Mouse (Mus musculus) c-Kit-positive CD71-positive TER-119-positive erythroid progenitor cells, embryonic 14.5 days (primary cell): Measurements from ENCODE around the gene Tmbim1.
"Not testable (repeated sequence)": the region's sequence is repeated elsewhere in the genome, so short reads cannot be mapped to it uniquely, and the experiment has no call there.

ENCODE experiments used
- DNase-seq: peaks from one replicate; pipeline ENCODE4 v3.0.0-alpha.2; 2013; ENCODE audit warnings: low spot score

Gene Tmbim1

DNA sequence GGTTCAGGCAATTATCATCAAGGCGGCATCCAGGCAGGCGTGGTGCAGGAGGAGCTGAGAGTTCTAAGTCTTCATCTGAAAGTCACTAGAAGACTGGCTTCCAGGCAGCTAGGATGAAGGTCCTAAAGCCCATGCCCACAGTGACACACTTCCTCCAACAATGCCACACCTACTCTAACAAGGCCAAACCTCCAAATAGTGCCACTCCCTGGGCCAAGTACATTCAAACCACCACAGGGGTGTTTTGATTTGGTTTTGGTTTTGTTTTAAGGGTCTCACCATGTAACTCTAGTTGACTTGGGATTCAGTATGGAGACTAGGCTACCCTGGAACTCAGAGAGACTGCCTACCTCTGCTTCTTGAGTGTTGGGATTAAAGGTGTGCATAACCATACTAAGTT is at the start of gene Tmbim1:
TSS of gene Tmbim1 (minus strand) at position 101 of the 400 bp plus-strand sequence.
- no peak for DNase-seq

DNA sequence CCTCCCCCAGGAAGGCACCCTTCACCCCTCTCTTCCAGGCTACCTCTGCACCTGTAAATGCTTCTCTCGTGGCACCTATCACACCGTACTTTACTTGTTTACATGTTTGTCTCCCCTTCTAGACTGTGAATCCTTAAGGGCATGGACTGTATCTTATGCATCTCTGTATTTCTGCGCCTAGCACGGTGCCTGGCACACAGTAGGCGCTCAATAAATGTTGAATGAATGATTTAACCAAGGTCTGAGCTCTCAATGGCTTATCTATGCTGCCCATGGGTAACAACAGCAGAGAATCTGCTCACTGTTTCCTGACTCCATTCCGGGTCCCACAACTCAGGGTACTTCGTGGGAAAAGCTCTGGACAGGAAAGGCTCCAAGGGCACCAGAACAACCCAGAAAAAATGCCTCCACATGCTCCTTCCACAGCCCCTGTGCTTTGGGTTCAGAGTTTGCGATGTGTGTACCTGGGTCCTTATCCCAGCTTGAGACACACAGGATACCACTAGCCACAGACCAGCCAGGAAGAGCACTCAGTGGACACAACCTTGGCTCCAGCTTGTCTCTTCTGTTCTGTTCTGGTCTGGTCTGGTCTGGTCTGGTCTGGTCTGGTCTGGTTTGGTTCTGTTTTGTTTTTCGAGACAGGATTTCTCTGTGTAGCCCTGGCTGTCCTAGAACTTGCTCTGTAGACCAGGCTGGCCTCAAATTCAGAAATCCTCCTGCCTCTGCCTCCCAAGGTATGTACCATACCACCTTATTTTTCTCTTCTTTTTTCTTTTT is 48.2 kb upstream of the Tmbim1 start:
- DNase-seq, result no peak

GRCm38 (mm10) chr1:74352532-74353096 is 47.2 kb upstream of the Tmbim1 start:
- no peak for DNase-seq

DNA sequence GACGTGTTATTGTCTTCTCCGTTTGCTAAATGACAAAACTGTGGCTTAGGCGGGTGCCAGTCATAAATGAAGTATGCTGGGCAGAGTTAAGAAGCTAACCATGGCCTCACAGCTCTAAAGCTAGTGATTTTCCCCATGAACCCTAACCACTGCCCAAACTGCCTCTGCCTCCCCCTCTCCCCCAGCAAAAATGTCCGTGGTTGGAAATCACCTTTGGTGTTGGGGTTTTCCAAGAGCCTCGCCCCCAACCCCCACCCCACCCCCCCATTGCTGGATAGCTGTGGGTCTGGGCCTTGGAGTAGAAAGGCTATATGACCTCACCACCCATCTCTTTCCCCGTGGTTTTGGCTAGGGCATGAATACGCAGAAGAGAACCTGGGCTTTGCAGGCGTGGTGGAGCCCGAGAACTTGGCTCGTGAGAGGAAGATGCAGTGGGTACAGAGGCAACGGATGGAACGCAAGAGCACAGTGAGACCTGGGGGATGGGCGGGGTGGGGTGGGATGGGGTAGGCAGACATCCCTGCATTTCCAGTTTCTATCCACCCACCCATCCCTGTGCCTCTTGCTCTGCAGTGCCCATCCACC is 45.9 kb upstream of the Tmbim1 start:
- DNase-seq, result no peak

GRCm38 (mm10) chr1:74344163-74344916 is 38.9 kb upstream of the Tmbim1 start:
- no peak for DNase-seq

GRCm38 (mm10) chr1:74343161-74343560 is 37.7 kb upstream of the Tmbim1 start:
- DNase-seq, result no peak

- no peak for DNase-seq
These were observed 36.9 kb upstream of the Tmbim1 start for GRCm38 (mm10) chr1:74342308-74342707.

GRCm38 (mm10) chr1:74341898-74342297 is 36.5 kb upstream of the Tmbim1 start:
- no peak for DNase-seq

DNA sequence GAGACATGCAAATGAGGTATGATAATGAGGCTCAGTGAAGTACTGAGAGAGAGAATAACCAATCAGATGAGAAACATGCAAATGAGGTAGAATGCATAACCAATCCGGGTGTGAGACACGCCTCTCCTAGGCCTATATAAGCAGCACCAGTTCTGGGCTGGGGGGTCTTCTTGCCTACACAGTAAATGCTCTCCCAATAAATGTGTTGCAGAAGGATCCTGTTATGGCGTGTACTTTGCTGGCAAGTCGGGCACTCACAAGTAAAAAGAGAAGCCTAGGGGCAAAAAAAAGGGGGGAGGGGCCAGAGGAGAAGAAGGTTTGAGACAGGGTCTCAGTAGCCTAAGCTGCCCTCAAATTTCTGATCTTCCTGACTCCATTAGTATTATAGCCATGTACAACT is 35.6 kb upstream of the Tmbim1 start:
- DNase-seq, result not testable (repeated sequence)

- no peak for DNase-seq
These were observed 34.9 kb upstream of the Tmbim1 start for GRCm38 (mm10) chr1:74340361-74340764.

- DNase-seq, result no peak
These were observed 34.5 kb upstream of the Tmbim1 start for GRCm38 (mm10) chr1:74339917-74340316.

- no peak for DNase-seq
These were observed 33.2 kb upstream of the Tmbim1 start for GRCm38 (mm10) chr1:74338626-74339025.

GRCm38 (mm10) chr1:74338013-74338412 is 32.6 kb upstream of the Tmbim1 start:
- no peak for DNase-seq

DNA sequence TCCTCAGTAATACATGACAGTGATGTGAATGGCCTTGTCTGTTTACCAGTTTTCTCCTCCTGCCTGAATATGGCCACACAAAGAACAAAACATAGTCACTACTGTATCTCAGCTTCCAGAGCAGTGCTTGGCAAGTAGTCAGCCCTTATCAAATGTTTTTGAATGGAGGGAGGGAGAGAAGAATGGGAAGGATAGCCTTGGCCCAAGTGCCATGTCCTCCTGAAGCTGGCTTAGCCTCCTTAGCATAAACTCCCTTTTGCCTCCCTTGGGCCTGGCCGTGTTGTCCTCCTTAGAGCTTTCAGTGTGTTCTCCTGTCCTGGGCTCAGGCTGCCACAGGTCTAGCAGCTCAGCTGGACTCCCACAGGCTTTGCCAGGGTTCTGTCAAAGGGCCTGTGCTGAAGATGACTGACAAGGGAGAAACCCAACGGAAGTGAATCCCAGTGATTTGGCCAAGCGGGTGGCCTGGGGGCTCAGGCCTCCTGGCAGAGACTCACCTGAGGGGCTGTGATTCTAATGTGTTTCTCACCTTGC is 31.9 kb upstream of the Tmbim1 start:
- DNase-seq, result no peak

DNA sequence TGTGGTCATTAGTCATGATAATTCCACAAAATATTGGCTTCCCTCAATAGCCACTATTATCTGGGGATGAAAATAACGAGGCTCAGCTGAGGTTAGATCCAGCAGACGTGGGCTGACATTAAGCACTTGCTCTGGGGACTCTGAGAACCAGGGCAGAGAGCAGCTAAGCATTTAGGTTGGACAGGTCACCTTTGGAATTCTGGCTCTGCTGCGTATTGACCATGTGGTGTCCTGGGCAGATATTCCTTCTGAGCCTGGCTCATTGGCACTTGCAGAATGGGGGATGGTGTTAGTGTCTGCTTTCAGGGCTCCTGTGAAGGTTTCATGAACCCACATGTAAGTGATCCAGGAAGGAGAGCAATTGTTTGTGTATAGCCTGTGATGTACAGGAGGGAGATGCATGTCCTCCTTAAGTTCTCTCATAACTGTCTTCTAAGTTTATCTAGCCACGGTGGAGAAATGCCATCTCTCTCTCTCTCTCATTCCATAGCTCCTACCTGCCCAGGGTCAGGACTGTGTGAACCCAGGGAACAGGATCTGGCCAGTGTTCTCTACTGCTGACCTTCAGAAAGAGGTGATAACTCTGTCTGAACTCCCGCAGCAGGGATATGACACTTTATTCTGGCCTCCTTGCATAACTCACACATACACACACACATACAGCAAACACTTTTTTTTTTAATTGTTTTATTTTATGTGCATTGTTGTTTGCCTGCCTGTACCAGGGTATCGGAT is 30.2 kb upstream of the Tmbim1 start:
- no peak for DNase-seq

DNA sequence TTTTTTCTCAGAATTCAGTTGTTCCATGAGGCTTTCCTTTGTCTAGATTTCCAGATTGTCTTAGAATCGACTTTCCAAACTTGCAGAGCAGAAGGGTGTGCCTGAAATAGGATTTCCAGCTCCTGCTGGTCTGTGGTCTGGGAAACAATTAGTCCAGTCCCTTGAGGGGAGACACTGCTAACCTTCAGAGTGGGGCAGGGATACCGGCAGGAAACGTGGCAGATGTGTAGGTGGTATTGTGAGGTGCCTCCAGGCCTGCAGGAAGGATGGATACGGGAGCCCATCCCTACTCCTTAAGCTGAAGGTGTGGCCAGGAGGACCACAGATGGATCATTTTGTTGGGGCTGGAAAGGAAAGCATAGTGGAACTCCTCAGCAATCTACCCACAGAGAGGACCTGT is 29.6 kb upstream of the Tmbim1 start:
- DNase-seq, result no peak

GRCm38 (mm10) chr1:74334607-74335006 is 29.2 kb upstream of the Tmbim1 start:
- no peak for DNase-seq

- DNase-seq, result no peak
These were observed 27.5 kb upstream of the Tmbim1 start for GRCm38 (mm10) chr1:74332930-74333329.

GRCm38 (mm10) chr1:74332241-74332763 is 26.9 kb upstream of the Tmbim1 start:
- peak; percentile 94 for DNase-seq

GRCm38 (mm10) chr1:74331046-74331681 is 25.7 kb upstream of the Tmbim1 start:
- DNase-seq, result peak; percentile 34

DNA sequence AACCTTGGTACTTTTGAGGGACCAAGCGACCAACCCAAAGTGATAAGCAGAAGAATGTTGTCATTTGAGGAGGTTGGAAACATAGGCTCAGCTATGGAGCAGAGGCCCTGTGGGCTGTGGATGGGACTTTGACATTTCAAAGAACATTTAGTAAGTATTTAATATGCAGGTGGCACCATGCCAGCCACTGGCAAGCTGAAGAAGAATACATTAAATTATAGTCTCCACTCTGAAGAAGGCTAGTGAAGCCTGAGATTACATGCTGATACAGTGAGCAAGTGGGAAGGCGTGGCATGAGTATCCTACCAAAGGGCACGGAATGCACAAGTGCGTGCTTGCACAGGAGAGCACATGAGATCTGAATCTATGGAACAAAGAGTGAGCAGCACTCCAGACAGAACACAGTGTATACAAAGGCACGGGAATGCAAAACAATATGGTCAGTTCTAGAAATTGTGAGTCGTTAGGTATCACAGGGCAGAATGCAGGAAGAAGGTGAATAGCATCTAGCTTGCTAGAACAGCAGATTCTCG is 24.5 kb upstream of the Tmbim1 start:
- no peak for DNase-seq
